Mouse (Mus musculus) hindbrain, embryonic 11.5 days (tissue): ENCODE data around the gene Edem2. TPM values are rescaled to one million over a fixed set of nuclear protein-coding genes. Genes with fewer than 3 reads are reported as not detected.
"Not testable (repeated sequence)": the region's sequence is repeated elsewhere in the genome, so short reads cannot be mapped to it uniquely, and the experiment has no call there.

ENCODE experiments used
- ATAC-seq: fragments of 200-750 bp; cut with Nextera tagmentation; 2 replicates; pipeline ENCODE4 v1.8.0; 2017; ENCODE audit warnings: mild to moderate bottlenecking, moderate TSS enrichment, moderate library complexity; ENCODE audit not compliant: low FRiP score
- DNase-seq: peaks from one replicate; pipeline ENCODE4 v3.0.0-alpha.2; 2015; ENCODE audit warnings: low spot score
- H3K27ac ChIP-seq: fragments of 300-500 bp; sonication (generic); 2 replicates; pipeline ENCODE4 v1.5.1; 2014; ENCODE audit warnings: mild to moderate bottlenecking, low read depth, low read length
- H3K27me3 ChIP-seq: fragments of 300-500 bp; sonication (generic); 2 replicates; pipeline ENCODE4 v1.6.1; 2014; ENCODE audit warnings: mild to moderate bottlenecking, low read length, moderate library complexity, mixed read lengths; ENCODE audit not compliant: control insufficient read depth, insufficient read depth
- H3K36me3 ChIP-seq: fragments of 300-500 bp; sonication (generic); 2 replicates; pipeline ENCODE4 v1.6.1; 2014; ENCODE audit warnings: mild to moderate bottlenecking, low read length, moderate library complexity, mixed read lengths; ENCODE audit not compliant: control insufficient read depth, insufficient read depth
- H3K4me1 ChIP-seq: fragments of 300-500 bp; sonication (generic); replicated peaks from 2 replicates; pipeline ENCODE4 v1.6.1; 2014; ENCODE audit warnings: low read length, mixed read lengths; ENCODE audit not compliant: control insufficient read depth, insufficient read depth
- H3K4me2 ChIP-seq: fragments of 300-500 bp; sonication (generic); replicated peaks from 2 replicates; pipeline ENCODE4 v1.6.1; 2014; ENCODE audit warnings: mild to moderate bottlenecking, low read depth, low read length
- H3K4me3 ChIP-seq: fragments of 300-500 bp; sonication (generic); 2 replicates; pipeline ENCODE4 v1.5.1; 2014; ENCODE audit warnings: low read depth, low read length
- H3K9ac ChIP-seq: fragments of 300-500 bp; sonication (generic); 2 replicates; pipeline ENCODE4 v1.6.1; 2014; ENCODE audit warnings: low read depth, low read length
- H3K9me3 ChIP-seq: fragments of 300-500 bp; sonication (generic); 2 replicates; pipeline ENCODE4 v1.6.1; 2016; ENCODE audit warnings: low read length; ENCODE audit not compliant: control insufficient read depth
- WGBS: fragments of 180-500 bp; shearing (Covaris S2); extraction: QIAGEN DNeasy Blood & Tissue Kit; methylation state at CpG from one replicate; pipeline ENCODE4 v1.1.7; 2014; 5-methylcytosine and 5-hydroxymethylcytosine counted together
- polyA plus RNA-seq: library from polyadenylated mRNA; unstranded; fragments of >200 nt; fragmentation: Nextera tagmentation; extraction: Ambion mirVana; gene quantifications from 2 replicates; pipeline ENCODE4 v1.2.1, GENCODE M21; 2014

Edem2 gene
- polyA plus RNA-seq, 1 experiment from 2014 or later = 37.4 TPM

DNA sequence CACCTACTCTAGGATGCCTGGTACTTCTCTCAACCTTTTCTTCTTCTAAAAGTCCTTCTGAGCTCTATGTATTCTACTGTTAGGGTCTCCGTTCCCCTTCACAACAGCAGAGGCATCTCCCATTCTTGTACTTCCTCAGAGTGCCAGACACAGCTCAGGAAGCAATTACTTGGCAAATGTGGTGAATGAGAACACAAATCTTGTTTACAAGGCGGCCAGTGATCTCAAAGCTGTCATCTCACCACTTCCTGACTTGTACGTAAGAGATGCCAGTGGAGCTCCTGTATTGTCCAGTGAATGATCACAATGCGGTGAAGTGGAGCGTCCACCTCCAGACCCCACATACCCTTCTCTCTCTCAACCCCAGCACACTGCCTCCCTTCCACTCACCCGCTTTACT lies 4.7 kb downstream of the Edem2 start:
- Histone ChIP-seq H3K9ac (no peak overlapping the region), H3K4me2 (no peak overlapping the region), H3K36me3 (no peaks in the 10 kb centered on the region), H3K4me1 (no peaks in the 10 kb centered on the region), H3K27me3 (no peaks in the 10 kb centered on the region), H3K9me3 (no peaks in the 10 kb centered on the region), H3K4me3 (no peak overlapping the region), H3K27ac (no peak overlapping the region)
- WGBS = 93% methylated on average over 6 of the region's 6 CpGs
- DNase-seq = no peak
- ATAC-seq = no peak

DNA sequence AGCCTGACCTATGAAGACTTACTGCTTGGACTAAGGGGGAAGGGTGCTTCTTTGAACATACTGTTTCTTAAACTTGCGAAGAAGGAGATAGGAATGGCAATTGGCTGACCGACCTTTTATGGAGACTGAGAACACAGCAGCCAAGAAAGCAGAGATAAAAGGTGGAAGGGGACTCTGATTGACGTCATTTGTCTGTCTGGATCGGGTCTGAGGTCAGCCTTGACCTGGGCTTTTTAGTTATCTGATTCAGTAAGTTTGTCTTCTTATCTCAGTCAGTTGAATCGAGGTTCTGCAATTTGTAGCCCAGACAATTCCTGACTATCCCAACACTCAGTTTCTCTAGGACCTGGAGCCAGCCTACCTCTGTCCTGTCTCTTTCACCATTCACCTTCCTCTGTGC lies 5.2 kb downstream of the Edem2 start:
- no peaks in the 10 kb centered on the region for H3K9me3 ChIP-seq
- no peaks in the 10 kb centered on the region for H3K27me3 ChIP-seq
- no peak overlapping the region for H3K27ac ChIP-seq
- no peak overlapping the region for H3K9ac ChIP-seq
- ATAC-seq (no peak), DNase-seq (no peak)
- WGBS = 83% methylated on average over 5 of the region's 5 CpGs
- no peaks in the 10 kb centered on the region for H3K4me1 ChIP-seq
- H3K4me3 ChIP-seq = no peak overlapping the region
- no peaks in the 10 kb centered on the region for H3K36me3 ChIP-seq
- no peak overlapping the region for H3K4me2 ChIP-seq

DNA sequence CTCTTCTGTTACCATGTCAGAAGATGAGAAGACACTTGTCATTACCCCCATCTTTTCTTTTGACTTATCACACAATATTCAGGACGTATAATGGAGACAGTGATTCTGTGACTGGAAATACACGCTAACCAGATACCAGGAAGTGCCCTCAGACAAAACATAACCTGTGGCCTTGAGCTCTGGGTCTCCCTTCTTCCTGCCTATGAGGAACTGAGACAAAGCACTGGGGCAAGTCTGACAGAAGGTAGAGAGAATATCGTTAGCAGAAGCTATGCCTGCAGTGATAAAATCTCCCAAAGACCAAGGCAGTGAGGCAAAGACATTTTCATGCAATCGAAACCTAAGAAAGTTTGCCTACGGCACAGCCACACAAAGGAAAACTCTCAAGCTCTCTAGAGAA lies 8.7 kb downstream of the Edem2 start:
- H3K27me3 ChIP-seq = no peaks in the 10 kb centered on the region
- H3K9ac ChIP-seq = no peak overlapping the region
- no peaks in the 10 kb centered on the region for H3K4me1 ChIP-seq
- no peak overlapping the region for H3K4me2 ChIP-seq
- no peak for ATAC-seq
- no peak for DNase-seq
- H3K27ac ChIP-seq = no peak overlapping the region
- no peak overlapping the region for H3K4me3 ChIP-seq
- 90% methylated on average over 5 of the region's 5 CpGs for WGBS
- 0 out of 2 replicates have a peak, but pooled peaks cover 2% of the 10 kb centered on the region for H3K36me3 ChIP-seq
- no peaks in the 10 kb centered on the region for H3K9me3 ChIP-seq

DNA sequence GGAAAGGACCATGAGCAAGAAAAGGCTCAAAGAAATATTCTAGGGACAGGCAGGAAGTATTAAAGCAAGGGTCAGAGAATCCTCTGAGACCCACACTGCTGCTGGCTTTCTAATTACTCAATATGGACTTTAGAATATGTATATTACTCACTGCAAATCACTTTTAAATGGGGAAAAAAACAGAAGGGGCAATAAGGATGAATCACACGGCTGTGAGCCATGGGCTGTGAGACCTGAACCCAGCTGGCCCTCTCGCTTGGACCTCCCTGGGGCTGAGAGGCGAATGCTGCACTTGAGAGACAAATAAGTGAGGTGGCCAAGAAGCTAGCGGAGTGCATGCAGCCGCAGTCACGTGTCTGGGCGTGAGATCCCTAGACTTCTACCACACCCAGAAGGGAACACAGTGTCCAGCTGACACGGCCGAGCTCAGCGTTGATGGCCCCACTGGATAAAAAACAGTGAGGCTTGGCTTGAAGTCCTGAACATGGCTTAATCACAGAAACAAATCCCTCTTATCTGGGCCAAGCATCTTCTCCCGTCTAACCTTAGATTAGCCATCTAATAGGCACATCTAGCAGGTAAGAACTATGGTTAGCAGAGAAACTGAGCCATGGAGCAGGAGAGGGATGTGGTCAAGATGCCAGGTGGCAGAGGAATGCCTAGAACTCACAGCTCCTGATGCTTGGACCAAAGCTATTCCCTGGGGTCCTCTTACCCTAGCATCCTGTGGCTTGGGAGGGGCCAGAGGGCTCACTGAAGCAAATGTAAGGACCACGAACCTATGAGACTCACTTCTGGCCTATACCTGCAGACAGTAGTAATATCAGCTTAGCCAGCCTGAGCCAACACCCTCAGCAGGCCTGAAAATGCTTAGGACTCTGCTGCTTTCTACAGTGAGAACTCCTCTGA lies 11.9 kb downstream of the Edem2 start:
- no peaks in the 10 kb centered on the region for H3K9me3 ChIP-seq
- H3K27me3 ChIP-seq = no peaks in the 10 kb centered on the region
- H3K4me1 ChIP-seq = no peaks in the 10 kb centered on the region
- no peak for ATAC-seq
- no peak overlapping the region for H3K27ac ChIP-seq
- no peak overlapping the region for H3K4me3 ChIP-seq
- WGBS = 88% methylated on average over 12 of the region's 12 CpGs
- no peak overlapping the region for H3K9ac ChIP-seq
- no peak for DNase-seq
- 0 out of 2 replicates have a peak, but pooled peaks cover 2% of the 10 kb centered on the region for H3K36me3 ChIP-seq
- no peak overlapping the region for H3K4me2 ChIP-seq

DNA sequence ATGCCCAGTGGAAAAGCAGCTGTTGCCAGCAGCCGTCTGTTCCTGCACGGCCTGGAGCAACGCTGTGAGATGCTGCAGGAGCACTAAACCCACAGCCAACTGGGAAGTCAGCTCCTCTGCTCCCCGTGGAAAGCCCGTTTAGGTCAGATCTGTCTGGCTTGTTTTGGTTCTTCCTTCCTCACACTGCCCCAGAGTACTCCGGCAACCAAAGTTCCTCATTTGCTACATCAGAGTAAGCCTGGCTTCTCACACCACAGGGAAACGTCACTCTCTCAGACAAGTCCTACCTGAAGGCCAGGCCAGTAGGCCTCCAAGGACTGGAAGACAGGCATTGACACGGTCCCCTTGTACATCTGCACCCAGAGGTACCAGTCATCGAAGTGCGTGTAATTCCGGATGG lies 18.7 kb downstream of the Edem2 start:
- no peaks in the 10 kb centered on the region for H3K4me1 ChIP-seq
- no peak overlapping the region for H3K27ac ChIP-seq
- 95% methylated on average over 11 of the region's 11 CpGs for WGBS
- no peaks in the 10 kb centered on the region for H3K27me3 ChIP-seq
- ATAC-seq = no peak
- H3K4me2 ChIP-seq = no peak overlapping the region
- no peak overlapping the region for H3K4me3 ChIP-seq
- no peak overlapping the region for H3K9ac ChIP-seq
- no peaks in the 10 kb centered on the region for H3K9me3 ChIP-seq
- DNase-seq = no peak
- H3K36me3 ChIP-seq = no peaks in the 10 kb centered on the region

DNA sequence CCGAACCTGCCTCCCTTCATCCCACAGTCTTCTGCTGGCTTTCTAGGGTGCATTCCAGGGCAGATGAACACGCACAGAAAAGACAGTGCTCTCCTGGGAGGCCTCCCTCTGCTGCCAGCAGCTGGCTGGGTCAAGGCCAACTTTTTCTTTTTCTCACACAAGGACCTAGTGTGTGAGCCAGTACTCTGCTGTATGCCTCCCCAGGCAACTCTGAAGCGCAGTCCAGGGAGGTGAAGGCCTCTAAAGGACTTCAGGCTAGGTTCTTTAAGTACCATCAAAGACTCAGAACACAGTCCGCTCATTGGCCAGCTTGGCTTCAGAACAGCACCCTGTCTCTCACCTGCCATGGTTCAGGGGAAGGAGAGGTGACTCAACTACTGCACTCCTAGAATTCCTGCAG lies 22.0 kb downstream of the Edem2 start:
- 91% methylated on average over 4 of the region's 4 CpGs for WGBS
- Histone ChIP-seq H3K4me3 (no peak overlapping the region), H3K27ac (no peak overlapping the region), H3K27me3 (no peaks in the 10 kb centered on the region), H3K9ac (no peak overlapping the region), H3K36me3 (no peaks in the 10 kb centered on the region), H3K4me2 (no peak overlapping the region), H3K9me3 (no peaks in the 10 kb centered on the region), H3K4me1 (no peaks in the 10 kb centered on the region)
- DNase-seq (no peak), ATAC-seq (no peak)

DNA sequence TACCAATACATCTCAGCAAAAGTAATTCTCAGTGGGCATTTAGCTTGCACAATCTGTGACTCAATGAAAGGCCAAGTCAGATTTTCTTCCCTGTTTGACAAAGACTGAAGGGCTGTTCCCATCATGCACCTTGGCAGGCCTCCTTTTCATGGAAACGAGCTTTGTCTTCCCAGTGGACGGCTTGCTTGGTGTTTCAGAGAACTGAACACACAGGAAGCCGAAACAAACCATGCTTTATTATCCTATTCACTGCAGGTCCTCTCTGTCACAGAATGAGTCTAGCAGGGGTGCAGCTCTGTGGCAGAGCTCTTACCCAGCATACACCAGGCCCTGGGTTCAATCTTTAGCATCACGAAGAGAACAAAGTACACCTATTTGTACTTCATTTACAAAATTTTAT lies 25.6 kb downstream of the Edem2 start:
- no peaks in the 10 kb centered on the region for H3K4me1 ChIP-seq
- H3K27me3 ChIP-seq = no peaks in the 10 kb centered on the region
- H3K36me3 ChIP-seq = no peaks in the 10 kb centered on the region
- no peak overlapping the region for H3K4me2 ChIP-seq
- H3K9me3 ChIP-seq = no peaks in the 10 kb centered on the region
- H3K27ac ChIP-seq = peak overlapping the region; percentile 31
- no peak overlapping the region for H3K4me3 ChIP-seq
- WGBS = 35% methylated on average over 4 of the region's 4 CpGs
- H3K9ac ChIP-seq = no peak overlapping the region
- ATAC-seq = 0 out of 2 replicates have a peak, but pooled peaks have one; percentile 53
- peak; percentile 60 for DNase-seq

DNA sequence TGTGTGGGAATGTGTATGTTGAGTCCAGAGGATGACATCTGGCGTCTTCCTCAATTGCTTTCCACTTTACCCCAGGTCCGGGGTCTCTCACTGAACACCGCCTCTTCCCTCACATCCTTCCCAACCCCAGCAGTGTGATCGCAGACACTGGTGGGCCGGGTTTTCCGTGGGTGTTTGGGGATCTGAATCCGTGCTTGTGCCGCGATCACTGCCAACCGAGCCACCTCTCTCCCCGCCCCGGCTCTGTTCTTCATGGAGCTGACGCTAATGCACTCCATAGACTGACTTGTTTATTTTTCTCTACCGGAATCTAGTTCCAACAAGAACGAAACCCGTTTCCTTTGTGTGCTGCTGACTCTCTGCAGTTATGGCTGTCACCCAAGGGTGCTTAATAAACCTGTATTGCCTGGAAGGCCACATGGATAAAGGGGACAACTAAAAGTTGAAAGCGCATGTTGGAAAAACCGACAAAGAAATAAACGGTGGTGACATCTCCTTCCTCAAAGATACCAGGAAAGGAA lies 27.8 kb downstream of the Edem2 start:
- H3K36me3 ChIP-seq = no peaks in the 10 kb centered on the region
- WGBS = 87% methylated on average over 19 of the region's 19 CpGs

DNA sequence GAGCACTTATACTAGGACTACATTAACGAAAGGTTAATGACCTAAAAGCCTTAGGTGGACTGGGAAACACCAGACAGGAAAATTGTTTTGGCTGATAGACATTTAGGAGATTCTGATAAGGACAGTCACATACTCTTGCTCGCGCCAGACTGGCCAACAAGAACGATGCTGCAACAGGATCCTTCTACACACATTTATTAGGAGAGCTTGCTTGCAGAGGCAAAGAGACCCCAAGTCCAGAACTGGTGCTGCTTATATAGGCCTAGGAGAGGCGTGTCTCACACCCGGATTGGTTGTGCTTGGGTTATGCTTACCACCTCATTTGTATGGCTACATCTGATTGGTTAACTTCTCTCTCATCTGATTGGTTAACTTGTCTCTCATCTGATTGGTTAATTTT lies 30.8 kb downstream of the Edem2 start:
- 95% methylated on average over 6 of the region's 6 CpGs for WGBS
- H3K27ac ChIP-seq = not testable (repeated sequence)

More for the DNA sequence above, 27.8 kb downstream of the Edem2 start:
- DNase-seq (no peak), ATAC-seq (no peak)
- Histone ChIP-seq H3K4me2 (no peak overlapping the region), H3K9ac (no peak overlapping the region), H3K4me3 (no peak overlapping the region), H3K9me3 (no peaks in the 10 kb centered on the region), H3K27ac (no peak overlapping the region), H3K27me3 (no peaks in the 10 kb centered on the region), H3K4me1 (no peaks in the 10 kb centered on the region)

More for the DNA sequence above, 30.8 kb downstream of the Edem2 start:
- H3K9ac ChIP-seq, ATAC-seq, H3K9me3 ChIP-seq, H3K36me3 ChIP-seq, H3K4me1 ChIP-seq, H3K27me3 ChIP-seq, DNase-seq, H3K4me3 ChIP-seq, H3K4me2 ChIP-seq: not testable (repeated sequence)
